Mouse (Mus musculus) ovary, postnatal 36 days (tissue): Measurements from ENCODE around the gene Endog.
"Not testable (repeated sequence)": the region's sequence is repeated elsewhere in the genome, so short reads cannot be mapped to it uniquely, and the experiment has no call there.

ENCODE experiments used
- DNase-seq: peaks from one replicate; pipeline ENCODE4 v3.0.0; 2022; ENCODE audit warnings: low spot score, mixed read lengths

Endog gene

GRCm38 (mm10) chr2:30166677-30167076, 4.6 kb upstream of the Endog start:
- no peak for DNase-seq

- DNase-seq: no peak
Observed at GRCm38 (mm10) chr2:30171997-30172382, 697 bp downstream of the Endog start.

- DNase-seq: no peak
Observed at GRCm38 (mm10) chr2:30173541-30174240, 2.4 kb downstream of the Endog start.

GRCm38 (mm10) chr2:30175897-30176296, 4.6 kb downstream of the Endog start:
- DNase-seq: no peak

GRCm38 (mm10) chr2:30176561-30176960, 5.3 kb downstream of the Endog start:
- DNase-seq: no peak

- DNase-seq: peak; percentile 95
Observed at GRCm38 (mm10) chr2:30177700-30178675, 6.7 kb downstream of the Endog start, which contains the start of gene Spout1. Spout1 (minus strand) TSS chr2:30178459.

- not testable (repeated sequence) for DNase-seq
Observed at GRCm38 (mm10) chr2:30178711-30179110, 7.4 kb downstream of the Endog start.

GRCm38 (mm10) chr2:30182424-30182823, 11.1 kb downstream of the Endog start:
- no peak for DNase-seq

- DNase-seq: no peak
Observed at GRCm38 (mm10) chr2:30183721-30184120, 12.4 kb downstream of the Endog start.

- DNase-seq: no peak
Observed at GRCm38 (mm10) chr2:30185276-30185675, 14.0 kb downstream of the Endog start.

GRCm38 (mm10) chr2:30185681-30186080, 14.4 kb downstream of the Endog start:
- DNase-seq: no peak

GRCm38 (mm10) chr2:30191790-30192580, 20.7 kb downstream of the Endog start:
- DNase-seq: no peak

- no peak for DNase-seq
Observed at GRCm38 (mm10) chr2:30194656-30195055, 23.4 kb downstream of the Endog start.

- no peak for DNase-seq
Observed at GRCm38 (mm10) chr2:30198021-30198420, 26.7 kb downstream of the Endog start.

- no peak for DNase-seq
Observed at GRCm38 (mm10) chr2:30199984-30200383, 28.7 kb downstream of the Endog start.

- no peak for DNase-seq
Observed at GRCm38 (mm10) chr2:30200388-30200925, 29.2 kb downstream of the Endog start.

- no peak for DNase-seq
Observed at GRCm38 (mm10) chr2:30203439-30203838, 32.1 kb downstream of the Endog start.

GRCm38 (mm10) chr2:30205255-30205628, 33.9 kb downstream of the Endog start:
- DNase-seq: no peak

- DNase-seq: peak; percentile 87
Observed at GRCm38 (mm10) chr2:30205629-30206357, 34.5 kb downstream of the Endog start, which contains the start of gene Kyat1. Kyat1 (minus strand) TSS chr2:30205847.

- no peak for DNase-seq
Observed at GRCm38 (mm10) chr2:30207401-30207800, 36.1 kb downstream of the Endog start.

GRCm38 (mm10) chr2:30207886-30208285, 36.6 kb downstream of the Endog start:
- no peak for DNase-seq
